Mouse (Mus musculus): Measurements from ENCODE around the gene Gm960. TPM values are rescaled to one million over a fixed set of nuclear protein-coding genes. Genes with fewer than 3 reads are reported as not detected.

Gene Gm960
- polyA plus RNA-seq, 2 experiments, result 0.20 TPM; not detected in 1

DNA sequence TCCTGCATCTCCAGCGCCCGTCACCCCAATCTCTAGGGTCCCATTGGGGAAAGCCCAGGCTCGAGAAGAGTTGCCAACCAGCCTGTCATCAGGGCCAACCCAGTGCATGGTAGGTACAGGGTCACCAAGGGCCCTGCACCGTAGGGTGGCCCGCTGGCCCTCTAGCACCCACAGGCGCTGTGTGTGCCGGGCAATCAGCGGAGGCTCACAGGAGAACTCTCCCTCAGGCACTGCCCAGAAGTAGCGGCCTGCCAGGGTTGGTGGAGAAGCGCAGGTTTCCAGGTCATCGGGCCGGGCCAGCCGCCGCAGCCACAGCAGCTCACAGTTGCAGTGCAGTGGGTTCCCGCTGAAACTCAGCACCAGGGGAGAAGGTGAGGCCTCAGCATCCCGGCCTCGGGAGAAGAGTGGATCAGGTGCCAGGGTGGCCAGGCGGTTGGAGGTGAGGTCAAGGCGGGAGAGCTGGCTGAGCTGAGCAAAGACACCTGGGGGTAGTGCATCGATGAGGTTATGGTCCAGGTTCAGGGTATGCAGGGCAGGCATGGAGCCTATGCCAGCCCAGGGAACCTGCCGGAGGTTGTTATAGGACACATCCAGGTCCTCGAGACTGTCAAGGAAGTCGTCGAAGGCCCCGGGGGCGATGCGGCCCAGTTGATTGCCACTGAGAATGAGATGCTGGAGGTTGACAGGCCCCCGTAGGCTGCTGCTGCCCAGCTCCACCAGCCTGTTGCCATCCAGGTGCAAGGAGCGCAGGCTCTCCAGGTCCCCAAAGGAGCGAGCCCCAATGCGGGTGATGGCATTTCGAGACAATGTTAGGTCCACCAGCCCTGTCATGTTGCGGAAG lies 84.8 kb downstream of the Gm960 start:
- Histone ChIP-seq H3K36me3 (replicated peaks; ENCODE audit: control insufficient read depth, insufficient read depth, low read depth) (no peaks in the 10 kb centered on the region), H3K4me3 (ENCODE audit: insufficient read depth in 1 of 2, low read depth in 2 of 2, low read length in 2 of 2) (no peak overlapping the region), H3K9ac (replicated peaks) (no peak overlapping the region), H3K9me3 (ENCODE audit: control insufficient read depth, low read length) (no peaks in the 10 kb centered on the region), H3K4me1 (replicated peaks; ENCODE audit: control insufficient read depth in 2 of 2, insufficient read depth in 2 of 2, low read length in 1 of 2) (peaks cover 4 to 9% of the 10 kb centered on the region in 2 experiments; a peak in 3 of 4 replicates), H3K27me3 (ENCODE audit: control insufficient read depth, insufficient read depth, low read length) (peaks cover 5% of the 10 kb centered on the region), H3K27ac (no peak overlapping the region), H3K4me2 (ENCODE audit: low read depth) (no peak overlapping the region)
- TF ChIP-seq CTCF (IDR thresholded peaks at IDR 0.05; ENCODE audit: low read depth), result no peak
- TF ChIP-seq EP300 (IDR thresholded peaks at IDR 0.05; ENCODE audit: low read depth), result no peak
- WGBS (ENCODE audit: insufficient replicate concordance), result 86% methylated on average over 33 of the region's 33 CpGs
- ATAC-seq (ENCODE audit: insufficient read depth), result no peak
- no peak for DNase-seq (ENCODE audit: low read depth in 3 of 3, low spot score in 3 of 3)

DNA sequence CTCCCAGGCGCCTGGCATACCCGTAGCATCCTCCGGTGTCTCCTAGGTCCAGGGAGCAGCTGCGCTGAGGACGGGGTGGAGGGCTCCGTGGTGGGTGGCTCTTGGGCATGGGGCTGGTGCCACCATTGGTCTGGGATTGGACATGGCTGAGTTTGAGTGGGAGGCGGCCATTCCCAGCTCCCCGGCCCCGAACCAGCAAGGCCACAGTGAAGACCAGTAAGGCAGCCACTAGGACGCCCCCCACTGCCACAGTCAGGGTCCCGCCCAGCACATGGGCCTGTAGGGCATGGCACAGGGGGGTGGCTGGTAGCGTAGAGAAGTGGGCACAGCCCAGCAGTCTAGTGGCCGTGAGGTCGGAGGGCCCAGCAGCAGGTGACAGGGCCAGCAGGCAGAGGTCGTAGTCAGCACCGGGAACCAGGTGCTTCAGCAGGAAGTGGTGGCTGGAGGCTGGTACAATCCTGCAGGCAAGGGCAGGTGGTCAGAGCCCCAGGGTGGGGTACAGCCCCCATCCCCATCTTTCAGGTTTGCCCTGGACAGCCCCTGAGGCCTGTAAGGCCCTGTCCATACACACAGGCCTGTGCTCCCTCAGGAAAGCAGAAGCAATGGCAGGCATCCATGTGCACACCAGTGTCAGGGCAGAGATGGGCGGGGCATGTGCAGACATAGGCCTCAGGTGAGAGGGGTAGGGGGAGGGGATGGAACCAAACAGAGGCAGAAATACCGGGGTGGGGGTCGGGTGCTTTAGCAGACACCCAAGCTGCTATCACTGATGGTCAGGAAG lies 86.1 kb downstream of the Gm960 start:
- peaks cover 5% of the 10 kb centered on the region for H3K27me3 ChIP-seq (ENCODE audit: control insufficient read depth, insufficient read depth, low read length)
- no peak overlapping the region for H3K4me2 ChIP-seq (ENCODE audit: low read depth)
- TF ChIP-seq EP300 (IDR thresholded peaks at IDR 0.05; ENCODE audit: low read depth) (no peak), CTCF (IDR thresholded peaks at IDR 0.05; ENCODE audit: low read depth) (no peak)
- no peaks in the 10 kb centered on the region for H3K36me3 ChIP-seq (replicated peaks; ENCODE audit: control insufficient read depth, insufficient read depth, low read depth)
- ATAC-seq (ENCODE audit: insufficient read depth) (no peak), DNase-seq (ENCODE audit: low read depth in 3 of 3, low spot score in 3 of 3) (no peak)
- peaks cover 4 to 9% of the 10 kb centered on the region in 2 experiments; a peak in 3 of 4 replicates for H3K4me1 ChIP-seq (replicated peaks; ENCODE audit: control insufficient read depth in 2 of 2, insufficient read depth in 2 of 2, low read length in 1 of 2)
- H3K4me3 ChIP-seq (ENCODE audit: insufficient read depth in 1 of 2, low read depth in 2 of 2, low read length in 2 of 2), result no peak overlapping the region
- WGBS (ENCODE audit: insufficient replicate concordance), result 82% methylated on average over 19 of the region's 19 CpGs
- H3K9me3 ChIP-seq (ENCODE audit: control insufficient read depth, low read length), result no peaks in the 10 kb centered on the region
- H3K27ac ChIP-seq, result no peak overlapping the region
- H3K9ac ChIP-seq (replicated peaks), result no peak overlapping the region

DNA sequence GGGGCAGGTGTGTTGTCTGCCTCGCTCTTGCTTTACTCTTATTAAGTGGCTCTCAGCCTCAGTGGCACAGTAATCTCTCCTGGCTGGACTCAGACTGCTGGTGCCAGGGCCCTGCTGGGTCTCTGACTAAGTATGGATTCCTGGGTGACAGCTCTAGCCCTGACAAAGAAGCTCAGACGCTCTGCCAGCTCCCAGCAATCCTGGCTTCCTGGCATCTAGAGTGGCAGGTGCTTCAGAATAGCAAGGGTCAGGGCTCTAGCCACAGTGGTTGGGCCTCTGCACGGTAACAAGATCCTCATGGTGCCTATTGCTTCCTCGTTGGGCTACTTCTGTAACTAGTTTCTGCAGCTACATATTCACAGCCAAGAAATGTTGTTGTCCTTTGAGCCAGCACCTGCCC lies 88.4 kb downstream of the Gm960 start:
- ATAC-seq (ENCODE audit: insufficient read depth) (no peak), DNase-seq (ENCODE audit: low read depth in 3 of 3, low spot score in 3 of 3) (no peak)

DNA sequence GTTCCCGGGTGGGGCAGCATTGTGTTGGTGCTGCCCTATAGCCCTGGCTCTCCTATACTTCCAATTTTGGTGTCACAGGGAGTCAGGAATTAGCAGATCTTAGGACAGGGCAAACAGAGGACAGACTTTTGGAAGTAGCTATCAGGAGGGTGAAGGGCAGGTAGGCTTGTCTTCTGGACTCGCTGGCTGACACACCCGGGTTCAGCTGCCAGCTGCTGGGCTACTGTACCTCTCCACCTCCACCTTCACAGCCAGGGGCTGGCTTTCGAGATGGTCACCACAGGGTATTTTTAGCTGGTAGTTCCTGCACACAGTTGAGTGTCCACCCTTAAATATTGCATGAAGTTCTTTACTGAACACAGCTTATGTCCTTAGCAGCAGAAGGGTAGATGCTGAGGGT lies 90.0 kb downstream of the Gm960 start:
- no peak for ATAC-seq (ENCODE audit: insufficient read depth)
- H3K9me3 ChIP-seq (ENCODE audit: control insufficient read depth, low read length), result no peaks in the 10 kb centered on the region

More for the DNA sequence above, 88.4 kb downstream of the Gm960 start:
- 59% methylated on average over 4 of the region's 4 CpGs for WGBS (ENCODE audit: insufficient replicate concordance)
- TF ChIP-seq EP300 (IDR thresholded peaks at IDR 0.05; ENCODE audit: low read depth) (no peak), CTCF (IDR thresholded peaks at IDR 0.05; ENCODE audit: low read depth) (no peak)
- Histone ChIP-seq H3K4me2 (ENCODE audit: low read depth) (no peak overlapping the region), H3K36me3 (replicated peaks; ENCODE audit: control insufficient read depth, insufficient read depth, low read depth) (no peaks in the 10 kb centered on the region), H3K27me3 (ENCODE audit: control insufficient read depth, insufficient read depth, low read length) (no peaks in the 10 kb centered on the region), H3K4me1 (replicated peaks; ENCODE audit: control insufficient read depth in 2 of 2, insufficient read depth in 2 of 2, low read length in 1 of 2) (peaks cover 0 to 4% of the 10 kb centered on the region in 2 experiments; a peak in 2 of 4 replicates), H3K9ac (replicated peaks) (no peak overlapping the region), H3K27ac (no peak overlapping the region), H3K9me3 (ENCODE audit: control insufficient read depth, low read length) (no peaks in the 10 kb centered on the region), H3K4me3 (ENCODE audit: insufficient read depth in 1 of 2, low read depth in 2 of 2, low read length in 2 of 2) (no peak overlapping the region)

DNA sequence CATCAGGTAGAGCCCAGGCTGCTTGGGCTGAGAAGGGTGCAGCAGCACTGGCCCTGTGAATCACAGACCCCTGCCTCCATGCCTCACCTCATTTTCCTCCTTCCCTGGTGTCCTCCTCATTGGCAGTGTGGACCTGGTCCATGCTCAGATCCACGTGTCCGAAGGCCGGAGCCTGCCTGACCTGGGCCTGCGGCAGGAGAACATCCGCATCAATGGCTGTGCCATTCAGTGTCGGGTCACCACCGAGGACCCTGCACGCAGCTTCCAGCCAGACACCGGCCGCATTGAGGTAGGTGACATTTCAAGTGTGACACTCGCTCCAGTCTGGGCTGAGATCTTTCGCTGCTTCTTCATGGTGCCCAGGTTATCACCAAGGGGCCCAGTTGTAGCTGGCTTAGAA lies 91.1 kb downstream of the Gm960 start:
- Histone ChIP-seq H3K9me3 (ENCODE audit: control insufficient read depth, low read length) (no peaks in the 10 kb centered on the region), H3K4me2 (ENCODE audit: low read depth) (no peak overlapping the region), H3K4me1 (replicated peaks; ENCODE audit: control insufficient read depth in 2 of 2, insufficient read depth in 2 of 2, low read length in 1 of 2) (peaks cover 3 to 11% of the 10 kb centered on the region in 2 experiments), H3K36me3 (replicated peaks; ENCODE audit: control insufficient read depth, insufficient read depth, low read depth) (no peaks in the 10 kb centered on the region; the same call in 1 of the 2 replicates), H3K9ac (replicated peaks) (no peak overlapping the region), H3K27me3 (ENCODE audit: control insufficient read depth, insufficient read depth, low read length) (no peaks in the 10 kb centered on the region), H3K27ac (no peak overlapping the region), H3K4me3 (ENCODE audit: insufficient read depth in 1 of 2, low read depth in 2 of 2, low read length in 2 of 2) (no peak overlapping the region)
- ATAC-seq (ENCODE audit: insufficient read depth) (no peak), DNase-seq (ENCODE audit: low read depth in 3 of 3, low spot score in 3 of 3) (no peak)
- 87% methylated on average over 12 of the region's 12 CpGs for WGBS (ENCODE audit: insufficient replicate concordance)
- TF ChIP-seq EP300 (IDR thresholded peaks at IDR 0.05; ENCODE audit: low read depth) (no peak), CTCF (IDR thresholded peaks at IDR 0.05; ENCODE audit: low read depth) (no peak)

More for the DNA sequence above, 90.0 kb downstream of the Gm960 start:
- TF ChIP-seq CTCF (IDR thresholded peaks at IDR 0.05; ENCODE audit: low read depth) (no peak), EP300 (IDR thresholded peaks at IDR 0.05; ENCODE audit: low read depth) (no peak)
- peaks cover 3 to 11% of the 10 kb centered on the region in 2 experiments for H3K4me1 ChIP-seq (replicated peaks; ENCODE audit: control insufficient read depth in 2 of 2, insufficient read depth in 2 of 2, low read length in 1 of 2)
- no peak for DNase-seq (ENCODE audit: low read depth in 3 of 3, low spot score in 3 of 3)
- 74% methylated on average over 4 of the region's 4 CpGs for WGBS (ENCODE audit: insufficient replicate concordance)
- no peak overlapping the region for H3K27ac ChIP-seq
- H3K36me3 ChIP-seq (replicated peaks; ENCODE audit: control insufficient read depth, insufficient read depth, low read depth), result no peaks in the 10 kb centered on the region
- no peak overlapping the region for H3K4me2 ChIP-seq (ENCODE audit: low read depth)
- no peak overlapping the region for H3K4me3 ChIP-seq (ENCODE audit: insufficient read depth in 1 of 2, low read depth in 2 of 2, low read length in 2 of 2)
- no peaks in the 10 kb centered on the region for H3K27me3 ChIP-seq (ENCODE audit: control insufficient read depth, insufficient read depth, low read length)
- H3K9ac ChIP-seq (replicated peaks), result no peak overlapping the region

Data from liver, embryonic 14.5 days (tissue).